Mouse (Mus musculus) CH12.LX (cell line): Measurements from ENCODE around the gene Aip. TPM values are rescaled to one million over a fixed set of nuclear protein-coding genes. Genes with fewer than 3 reads are reported as not detected.

Source experiments
- DNase-seq: peaks from one replicate; pipeline ENCODE4 v3.0.0-alpha.2; 2013; ENCODE audit errors: extremely low read depth
- H3K27ac ChIP-seq: 2 replicates; pipeline ENCODE4 v1.5.1; 2012; ENCODE audit warnings: low read depth, mild to moderate bottlenecking, control low read depth, moderate library complexity; ENCODE audit not compliant: insufficient read depth
- H3K27me3 ChIP-seq: replicated peaks from 2 replicates; pipeline ENCODE3; 2012; ENCODE audit warnings: inconsistent platforms
- H3K36me3 ChIP-seq, 2 experiments: replicated peaks in 1 of 2; 2 replicates each; pipeline versions ENCODE3 to v1.6.1; 2012; ENCODE audit warnings: inconsistent platforms in 1 of 2, low read length in 1 of 2, mild to moderate bottlenecking in 1 of 2, mixed read lengths in 1 of 2, moderate library complexity in 1 of 2; ENCODE audit not compliant: control insufficient read depth in 1 of 2, insufficient read depth in 1 of 2
- H3K4me1 ChIP-seq, 2 experiments: 2 replicates each; pipeline ENCODE4 v1.6.1; 2012; ENCODE audit warnings: inconsistent platforms in 1 of 2, moderate library complexity in 1 of 2; ENCODE audit not compliant: insufficient read depth in 2 of 2, control insufficient read depth in 1 of 2
- H3K4me2 ChIP-seq: 2 replicates; pipeline ENCODE4 v1.6.1; 2012; ENCODE audit warnings: low read depth, mild to moderate bottlenecking, control low read depth; ENCODE audit not compliant: poor library complexity, insufficient read depth, severe bottlenecking
- H3K4me3 ChIP-seq, 3 experiments: fragments of 150-350 bp in 1 of 3; sonication (generic) in 1 of 3; replicated peaks in 1 of 3; 2 replicates each; pipeline versions ENCODE3 to v1.5.1; 2011 to 2012; ENCODE audit warnings: low read depth in 2 of 3, low read length in 2 of 3, mild to moderate bottlenecking in 2 of 3, moderate library complexity in 2 of 3, control low read depth in 1 of 3, improper control_type of control experiment in 1 of 3, inconsistent platforms in 1 of 3, mixed read lengths in 1 of 3; ENCODE audit not compliant: poor library complexity in 1 of 3
- H3K79me2 ChIP-seq: replicated peaks from 2 replicates; pipeline ENCODE4 v1.6.1; 2012; ENCODE audit warnings: mild to moderate bottlenecking, moderate library complexity; ENCODE audit not compliant: control insufficient read depth, poor library complexity, insufficient read depth, severe bottlenecking; ENCODE audit errors: extremely low read depth
- H3K9ac ChIP-seq: 2 replicates; pipeline ENCODE4 v1.6.1; 2012; ENCODE audit warnings: low read depth, mild to moderate bottlenecking, control low read depth, moderate library complexity; ENCODE audit not compliant: insufficient read depth
- H3K9me3 ChIP-seq: replicated peaks from 2 replicates; pipeline ENCODE3; 2012; ENCODE audit warnings: low read length, inconsistent platforms, mixed read lengths
- BHLHE40 ChIP-seq: IDR thresholded peaks from 2 replicates; pipeline ENCODE4 v1.6.1; 2011; ENCODE audit warnings: mild to moderate bottlenecking, low read depth, low read length, improper control_type of control experiment
- CHD1 ChIP-seq: IDR thresholded peaks from 2 replicates; pipeline ENCODE4 v1.6.1; 2012; ENCODE audit warnings: low read depth, low read length, improper control_type of control experiment, inconsistent platforms
- CHD2 ChIP-seq: IDR thresholded peaks from 2 replicates; pipeline ENCODE4 v1.6.1; 2011; ENCODE audit warnings: low read length, improper control_type of control experiment
- CTCF ChIP-seq, 2 experiments: IDR thresholded peaks in 1 of 2; conservative IDR thresholded peaks in 1 of 2; 2 replicates each; pipeline ENCODE4 v1.5.1; 2011 to 2012; ENCODE audit warnings: low read depth in 2 of 2, low read length in 2 of 2, improper control_type of control experiment in 1 of 2, inconsistent platforms in 1 of 2, mild to moderate bottlenecking in 1 of 2, moderate library complexity in 1 of 2
- E2F4 ChIP-seq: IDR thresholded peaks from 2 replicates; pipeline ENCODE4 v1.6.1; 2011; ENCODE audit warnings: low read depth, low read length, improper control_type of control experiment; ENCODE audit not compliant: insufficient replicate concordance
- EP300 ChIP-seq: IDR thresholded peaks from 2 replicates; pipeline ENCODE4 v1.6.1; 2011; ENCODE audit warnings: low read length, improper control_type of control experiment
- ETS1 ChIP-seq: conservative IDR thresholded peaks from 2 replicates; pipeline ENCODE4 v1.6.1; 2012; ENCODE audit warnings: low read depth, mild to moderate bottlenecking, inconsistent platforms, low read length, improper control_type of control experiment, moderate library complexity
- GABPA ChIP-seq: IDR thresholded peaks from 2 replicates; pipeline ENCODE4 v1.6.1; 2012; ENCODE audit warnings: low read depth, low read length, improper control_type of control experiment, inconsistent platforms; ENCODE audit not compliant: insufficient replicate concordance
- HCFC1 ChIP-seq: IDR thresholded peaks from 2 replicates; pipeline ENCODE4 v1.6.1; 2012; ENCODE audit warnings: low read depth, mild to moderate bottlenecking, inconsistent platforms, low read length, improper control_type of control experiment
- IRF4 ChIP-seq: IDR thresholded peaks from 2 replicates; pipeline ENCODE4 v1.6.1; 2014; ENCODE audit warnings: low read depth, mild to moderate bottlenecking, inconsistent platforms, low read length, improper control_type of control experiment
- JUN ChIP-seq: IDR thresholded peaks from 2 replicates; pipeline ENCODE4 v1.6.1; 2011; ENCODE audit warnings: low read depth, mild to moderate bottlenecking, low read length, improper control_type of control experiment, moderate library complexity; ENCODE audit not compliant: insufficient read depth
- JUND ChIP-seq: conservative IDR thresholded peaks from 2 replicates; pipeline ENCODE4 v1.6.1; 2011; ENCODE audit warnings: low read depth, low read length, improper control_type of control experiment
- KAT2A ChIP-seq: IDR thresholded peaks from 2 replicates; pipeline ENCODE4 v1.6.1; 2012; ENCODE audit warnings: low read length, improper control_type of control experiment, inconsistent platforms; ENCODE audit not compliant: insufficient replicate concordance
- MAFK ChIP-seq: IDR thresholded peaks from 2 replicates; pipeline ENCODE4 v1.6.1; 2011; ENCODE audit warnings: low read length, improper control_type of control experiment; ENCODE audit not compliant: insufficient replicate concordance
- MAX ChIP-seq: IDR thresholded peaks from 2 replicates; pipeline ENCODE4 v1.6.1; 2011; ENCODE audit warnings: low read length, improper control_type of control experiment
- MAZ ChIP-seq: IDR thresholded peaks from 2 replicates; pipeline ENCODE4 v1.6.1; 2012; ENCODE audit warnings: low read depth, mild to moderate bottlenecking, inconsistent platforms, low read length, improper control_type of control experiment, moderate library complexity
- MEF2A ChIP-seq: IDR thresholded peaks from 2 replicates; pipeline ENCODE4 v1.6.1; 2014; ENCODE audit warnings: low read depth, mild to moderate bottlenecking, inconsistent platforms, low read length, improper control_type of control experiment, borderline replicate concordance
- MXI1 ChIP-seq: IDR thresholded peaks from 2 replicates; pipeline ENCODE4 v1.6.1; 2011; ENCODE audit warnings: mild to moderate bottlenecking, low read depth, low read length, improper control_type of control experiment
- MYC ChIP-seq: IDR thresholded peaks from 2 replicates; pipeline ENCODE4 v1.6.1; 2011; ENCODE audit warnings: low read depth, mild to moderate bottlenecking, improper control_type of control experiment, low read length
- NELFE ChIP-seq: IDR thresholded peaks from 2 replicates; pipeline ENCODE4 v1.6.1; 2011; ENCODE audit warnings: low read depth, low read length, improper control_type of control experiment
- NRF1 ChIP-seq: IDR thresholded peaks from 2 replicates; pipeline ENCODE4 v1.6.1; 2014; ENCODE audit warnings: low read depth, mild to moderate bottlenecking, inconsistent platforms, low read length, improper control_type of control experiment, moderate library complexity
- PAX5 ChIP-seq: IDR thresholded peaks from 2 replicates; pipeline ENCODE4 v1.6.1; 2012; ENCODE audit warnings: low read length, inconsistent platforms, mixed read lengths
- POLR2A ChIP-seq: IDR thresholded peaks from 2 replicates; pipeline ENCODE4 v1.6.1; 2011; ENCODE audit warnings: low read depth, mild to moderate bottlenecking, improper control_type of control experiment, low read length
- POLR2AphosphoS2 ChIP-seq: IDR thresholded peaks from 2 replicates; pipeline ENCODE4 v1.6.1; 2011; ENCODE audit warnings: low read depth, low read length, improper control_type of control experiment
- RAD21 ChIP-seq: IDR thresholded peaks from 2 replicates; pipeline ENCODE4 v1.6.1; 2011; ENCODE audit warnings: low read depth, mild to moderate bottlenecking, low read length, improper control_type of control experiment, moderate library complexity
- RCOR1 ChIP-seq: conservative IDR thresholded peaks from 2 replicates; pipeline ENCODE4 v1.6.1; 2012; ENCODE audit warnings: low read depth, mild to moderate bottlenecking, inconsistent platforms, low read length, improper control_type of control experiment
- SIN3A ChIP-seq: IDR thresholded peaks from 2 replicates; pipeline ENCODE4 v1.6.1; 2012; ENCODE audit warnings: low read length, improper control_type of control experiment, inconsistent platforms
- TBP ChIP-seq: conservative IDR thresholded peaks from 2 replicates; pipeline ENCODE4 v1.6.1; 2011; ENCODE audit warnings: low read depth, low read length, improper control_type of control experiment
- TCF12 ChIP-seq: IDR thresholded peaks from 2 replicates; pipeline ENCODE4 v1.6.1; 2014; ENCODE audit warnings: low read depth, mild to moderate bottlenecking, inconsistent platforms, low read length, improper control_type of control experiment
- UBTF ChIP-seq: IDR thresholded peaks from 2 replicates; pipeline ENCODE4 v1.6.1; 2012; ENCODE audit warnings: low read depth, mild to moderate bottlenecking, inconsistent platforms, low read length, improper control_type of control experiment, moderate library complexity
- USF1 ChIP-seq: IDR thresholded peaks from 2 replicates; pipeline ENCODE4 v1.6.1; 2014; ENCODE audit warnings: low read depth, mild to moderate bottlenecking, inconsistent platforms, low read length, improper control_type of control experiment
- USF2 ChIP-seq: conservative IDR thresholded peaks from 2 replicates; pipeline ENCODE4 v1.6.1; 2011; ENCODE audit warnings: low read depth, low read length, improper control_type of control experiment
- ZC3H11A ChIP-seq: IDR thresholded peaks from 2 replicates; pipeline ENCODE4 v1.6.1; 2012; ENCODE audit warnings: low read depth, mild to moderate bottlenecking, inconsistent platforms, low read length, improper control_type of control experiment
- ZKSCAN1 ChIP-seq: IDR thresholded peaks from 2 replicates; pipeline ENCODE4 v1.6.1; 2012; ENCODE audit warnings: low read depth, inconsistent platforms, low read length, improper control_type of control experiment, borderline replicate concordance
- ZMIZ1 ChIP-seq: IDR thresholded peaks from 2 replicates; pipeline ENCODE4 v1.6.1; 2012; ENCODE audit warnings: low read depth, mild to moderate bottlenecking, inconsistent platforms, low read length, improper control_type of control experiment
- ZNF384 ChIP-seq: IDR thresholded peaks from 2 replicates; pipeline ENCODE4 v1.6.1; 2012; ENCODE audit warnings: low read depth, low read length, improper control_type of control experiment, inconsistent platforms
- dilution Hi-C: fragments of 300-500 bp; cut with MboI; formaldehyde crosslinking; loops from 2 replicates; pipeline ENCODE4 v1.14.3; 2020; ENCODE audit warnings: low sequenced_read_pairs; ENCODE audit not compliant: extremely low pct_unique_long_range_greater_than_20kb, extremely low pct_ligation_motif_present
- in situ Hi-C: fragments of 300-500 bp; cut with MboI; formaldehyde crosslinking; loops from 3 replicates; pipeline ENCODE4 v1.14.3; 2019; ENCODE audit warnings: low sequenced_read_pairs, low pct_ligation_motif_present, low pct_unique_long_range_greater_than_20kb, mixed read lengths
- polyA plus RNA-seq: library from polyadenylated mRNA; unstranded; fragments of >175 nt; gene quantifications from 2 replicates; pipeline ENCODE4 v1.2.1, GENCODE M21; 2012; ENCODE audit warnings: low read depth; ENCODE audit not compliant: insufficient read length
- total RNA-seq, 2 experiments: library from RNA; depleted of rRNA; stranded (reverse); fragments of 300-350 nt in 1 of 2; fragments of >200 nt in 1 of 2; gene quantifications; 2 replicates each; pipeline ENCODE4 v1.2.3; 2012 to 2014

Aip gene
- total RNA-seq (2012; rRNA removed) = 37.5 and 39.7 TPM in 2 replicates
- total RNA-seq (2014; rRNA removed) = 10.8 and 11.7 TPM in 2 replicates
- 64.8 and 87.9 TPM in 2 replicates for polyA plus RNA-seq

DNA sequence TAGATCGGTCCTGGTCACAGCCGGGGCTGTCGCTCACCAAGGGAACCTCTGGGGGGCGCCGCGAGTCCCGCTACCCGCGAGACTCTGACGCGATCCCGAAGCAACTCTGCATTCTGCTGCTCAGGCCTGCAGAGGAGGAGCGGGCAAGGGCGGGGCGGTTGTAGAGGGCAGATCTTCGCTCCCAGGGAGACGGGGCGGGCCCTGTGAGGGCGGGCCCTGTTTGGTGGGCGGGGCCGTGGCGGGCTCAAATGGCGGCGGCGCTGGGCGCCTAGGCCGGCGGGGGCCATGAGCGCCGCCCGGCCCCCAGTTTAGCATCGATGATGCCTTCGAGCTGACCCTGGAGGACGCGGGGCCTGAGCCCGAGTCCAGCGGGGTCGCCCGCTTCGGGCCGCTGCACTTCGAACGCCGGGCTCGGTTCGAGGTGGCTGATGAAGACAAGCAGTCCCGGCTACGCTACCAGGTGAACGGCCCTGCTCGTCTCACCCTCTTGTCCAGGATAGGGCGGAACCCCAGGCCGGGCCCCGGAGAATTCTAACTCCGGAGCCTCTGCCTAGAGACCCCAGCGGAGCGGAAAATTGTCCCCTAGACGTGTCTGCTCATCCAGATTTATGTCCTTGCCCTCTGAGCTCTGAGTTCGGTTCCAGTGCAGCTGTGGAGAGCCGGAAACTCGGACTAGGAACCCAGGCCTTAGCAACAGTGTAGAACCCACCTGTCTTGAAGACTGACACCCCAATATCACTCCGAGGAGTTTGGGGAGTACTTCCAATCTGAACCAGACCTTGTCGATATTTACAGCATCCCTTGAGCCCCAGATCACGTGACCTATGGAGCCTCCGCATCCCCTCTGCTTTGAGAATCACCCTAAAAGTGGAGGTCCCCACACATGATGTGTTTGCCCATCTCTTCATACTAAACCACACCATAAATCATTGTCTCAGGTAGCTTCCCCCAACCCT is at the start of gene Aip:
Aip (minus strand) TSS at position 118 of the 956 bp plus-strand sequence.
- H3K4me2 ChIP-seq = peak within 1 kb of the TSS; percentile 85
- peak; percentile 98 for DNase-seq
- peak within 1 kb of the TSS; percentile 84 to 99 (median 93) for H3K4me3 ChIP-seq
- no peaks in the 10 kb centered on the region for H3K9me3 ChIP-seq
- in situ Hi-C loops (loop anchor here (5.0 kb wide), 1 partner anchor 76 kb away; the partner anchor contains the start of gene Rad9a), dilution Hi-C loops (no loop called here)
- H3K27me3 ChIP-seq = no peaks in the 10 kb centered on the region
- H3K79me2 ChIP-seq = peaks cover 27% of the 10 kb centered on the region
- H3K4me1 ChIP-seq = peaks cover 14 to 67% of the 10 kb centered on the region in 2 experiments
- H3K9ac ChIP-seq = peak within 1 kb of the TSS; percentile 88
- H3K27ac ChIP-seq = peak within 1 kb of the TSS; percentile 52
- H3K36me3 ChIP-seq = peaks cover 15 to 31% of the 10 kb centered on the region in 2 experiments
- TF ChIP-seq ZKSCAN1 (no peak), CHD1 (no peak), CTCF (conservative IDR thresholded peaks at IDR 0.05 in 1 of 2, IDR thresholded peaks at IDR 0.05 in 1 of 2; ENCODE audit: low read depth in 2 of 2, low read length in 2 of 2) (peak in 1 of 2 experiments; percentile 87; a peak in 2 of 4 replicates), IRF4 (peak; percentile 78), MYC (no peak; the same call in 1 of the 2 replicates), POLR2A (peak; percentile 88), ZNF384 (no peak), PAX5 (no peak), RAD21 (peak; percentile 68), USF1 (peak; percentile 87), JUN (no peak), MAFK (no peak), NELFE (peak; percentile 59; the same call in 1 of the 2 replicates), ETS1 (0 out of 2 replicates have a peak, but pooled peaks have one; percentile 24), USF2 (peak; percentile 89), E2F4 (no peak), MXI1 (peak; percentile 80), NRF1 (peak; percentile 58), RCOR1 (no peak), CHD2 (peak; percentile 98), TCF12 (peak; percentile 70; the same call in 1 of the 2 replicates), ZC3H11A (no peak; the same call in 1 of the 2 replicates), BHLHE40 (peak; percentile 91), JUND (no peak), SIN3A (peak; percentile 93), GABPA (no peak), HCFC1 (peak; percentile 83), KAT2A (0 out of 2 replicates have a peak, but pooled peaks have one; percentile 56), UBTF (no peak), MAZ (peak; percentile 99), TBP (0 out of 2 replicates have a peak, but pooled peaks have one; percentile 6), MEF2A (peak; percentile 65; the same call in 1 of the 2 replicates), ZMIZ1 (0 out of 2 replicates have a peak, but pooled peaks have one; percentile 80), EP300 (no peak), MAX (0 out of 2 replicates have a peak, but pooled peaks have one; percentile 52), POLR2AphosphoS2 (no peak)
